In the genomic region with DNA sequence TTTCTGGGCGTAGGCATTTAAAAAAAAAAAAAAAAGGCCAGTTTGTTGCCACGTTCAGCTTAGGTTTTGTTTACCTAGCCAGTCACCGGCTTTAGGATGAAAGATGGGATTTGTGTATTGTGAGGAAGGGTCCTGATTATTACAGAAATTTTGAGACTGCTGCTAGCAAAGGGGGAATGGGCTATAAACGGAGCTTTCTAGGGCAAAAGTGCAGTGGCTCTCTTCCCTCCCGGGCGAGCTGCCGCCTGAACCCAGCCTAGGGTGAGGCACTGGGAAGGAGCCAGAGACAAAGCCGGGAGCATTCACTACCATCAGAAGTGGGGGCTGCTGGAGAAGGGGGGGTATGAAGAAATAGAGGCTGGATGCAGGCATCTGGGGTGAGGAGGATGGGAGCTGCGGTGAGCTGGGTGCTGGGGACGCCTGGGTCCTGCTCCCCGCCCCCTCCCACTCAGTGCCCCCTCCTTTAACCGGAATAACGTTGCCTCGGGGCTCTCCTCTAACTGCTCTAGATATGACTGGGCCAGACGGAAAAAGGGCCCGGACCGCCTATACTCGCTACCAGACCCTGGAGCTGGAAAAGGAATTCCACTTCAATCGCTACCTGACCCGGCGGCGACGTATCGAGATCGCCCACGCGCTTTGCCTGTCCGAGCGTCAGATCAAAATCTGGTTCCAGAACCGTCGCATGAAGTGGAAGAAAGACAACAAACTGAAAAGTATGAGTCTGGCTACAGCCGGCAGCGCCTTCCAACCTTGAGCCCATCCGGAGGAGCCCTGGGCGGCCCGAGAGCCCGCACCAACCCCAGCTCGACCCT, we compare ENCODE assay signal across 13 mouse cellular contexts. TPM values are rescaled to one million over a fixed set of nuclear protein-coding genes. Genes with fewer than 3 reads are reported as not detected.
DNase-seq lines count a peak whose midpoint lies in the region; ATAC-seq and TF ChIP-seq lines count a peak whose summit lies in the region.
"Had no signal": no experiment of that assay in that cellular context is flagged by ENCODE, and none has a peak within 500 bp of the region (broad histone marks: within the 10 kb centered on the region; RNA-seq: fewer than 3 reads in every experiment).

No protein-coding gene starts in this region.

- H3K27me3 ChIP-seq in heart, embryonic 13.5 days (replicated peaks), result peaks cover 100% of the 10 kb centered on the region
- H3K27me3 ChIP-seq in hindbrain, embryonic 14.5 days (ENCODE audit: control insufficient read depth, insufficient read depth, low read length), result peaks cover 93% of the 10 kb centered on the region
- H3K27me3 ChIP-seq in neural tube, embryonic 11.5 days (ENCODE audit: control insufficient read depth, insufficient read depth, low read length), result 0 out of 2 replicates have a peak, but pooled peaks cover 2% of the 10 kb centered on the region
- H3K27me3 ChIP-seq in midbrain, postnatal 0 days (ENCODE audit: insufficient read depth, low read length), result peaks cover 98% of the 10 kb centered on the region

- no peak for ATAC-seq in heart, embryonic 13.5 days (ENCODE audit: extremely low read depth, insufficient number of reproducible peaks, low FRiP score, low TSS enrichment)
- no peak for ATAC-seq in hindbrain, embryonic 14.5 days (ENCODE audit: low FRiP score)
- no peak for ATAC-seq in neural tube, embryonic 11.5 days (ENCODE audit: insufficient read depth, low FRiP score, low TSS enrichment)
- ATAC-seq in midbrain, postnatal 0 days (ENCODE audit: low FRiP score), result no peak
- ATAC-seq: midbrain, embryonic 13.5 days had no signal

- WGBS in heart, embryonic 13.5 days, result 2% methylated on average over 38 of the region's 38 CpGs
- under 1% methylated on average over 38 of the region's 38 CpGs for WGBS in hindbrain, embryonic 14.5 days
- 0% methylated on average over 38 of the region's 38 CpGs for WGBS in neural tube, embryonic 11.5 days
- WGBS in midbrain, postnatal 0 days, result 3% methylated on average over 38 of the region's 38 CpGs

- peak overlapping the region; percentile 43 for H3K4me3 ChIP-seq in heart, embryonic 13.5 days
- peak overlapping the region; percentile 48 for H3K4me3 ChIP-seq in hindbrain, embryonic 14.5 days (replicated peaks; ENCODE audit: low read length)
- H3K4me3 ChIP-seq in neural tube, embryonic 11.5 days (ENCODE audit: low read depth, low read length), result peak overlapping the region; percentile 96
- no peak overlapping the region for H3K4me3 ChIP-seq in midbrain, postnatal 0 days (ENCODE audit: low read depth, low read length)
- H3K4me3 ChIP-seq: layer of hippocampus, adult 2 months; midbrain, embryonic 13.5 days had no signal

- H3K36me3 ChIP-seq in heart, embryonic 13.5 days, result no peaks in the 10 kb centered on the region
- no peaks in the 10 kb centered on the region for H3K36me3 ChIP-seq in hindbrain, embryonic 14.5 days (replicated peaks; ENCODE audit: control insufficient read depth, insufficient read depth)
- H3K36me3 ChIP-seq in neural tube, embryonic 11.5 days (ENCODE audit: control insufficient read depth, insufficient read depth, low read length), result no peaks in the 10 kb centered on the region; the same call in 1 of the 2 replicates
- no peaks in the 10 kb centered on the region for H3K36me3 ChIP-seq in midbrain, postnatal 0 days (ENCODE audit: insufficient read depth, low read length)
- H3K36me3 ChIP-seq: midbrain, embryonic 13.5 days had no signal

- no peak for TF ChIP-seq CTCF in midbrain, postnatal 0 days (IDR thresholded peaks at IDR 0.05)

- peak overlapping the region; percentile 63 for H3K4me2 ChIP-seq in heart, embryonic 13.5 days
- peak overlapping the region; percentile 77 for H3K4me2 ChIP-seq in hindbrain, embryonic 14.5 days (replicated peaks)
- peak overlapping the region; percentile 100 for H3K4me2 ChIP-seq in neural tube, embryonic 11.5 days (ENCODE audit: low read depth)
- H3K4me2 ChIP-seq in midbrain, postnatal 0 days (ENCODE audit: low read depth, low read length, poor library complexity, severe bottlenecking), result no peak overlapping the region
- H3K4me2 ChIP-seq: midbrain, embryonic 13.5 days had no signal

- H3K9me3 ChIP-seq in heart, embryonic 13.5 days, result no peaks in the 10 kb centered on the region
- no peaks in the 10 kb centered on the region for H3K9me3 ChIP-seq in hindbrain, embryonic 14.5 days (ENCODE audit: control insufficient read depth, low read length)
- H3K9me3 ChIP-seq in neural tube, embryonic 11.5 days (ENCODE audit: control insufficient read depth, low read length), result no peaks in the 10 kb centered on the region
- no peaks in the 10 kb centered on the region for H3K9me3 ChIP-seq in midbrain, postnatal 0 days (ENCODE audit: low read length)
- H3K9me3 ChIP-seq: midbrain, embryonic 13.5 days had no signal

- H3K9ac ChIP-seq in heart, embryonic 13.5 days, result peak overlapping the region; percentile 70
- peak overlapping the region; percentile 97 for H3K9ac ChIP-seq in hindbrain, embryonic 14.5 days
- H3K9ac ChIP-seq in neural tube, embryonic 11.5 days (ENCODE audit: low read length), result peak overlapping the region; percentile 100
- H3K9ac ChIP-seq in midbrain, postnatal 0 days (replicated peaks; ENCODE audit: low read length, poor library complexity, severe bottlenecking), result no peak overlapping the region
- H3K9ac ChIP-seq: midbrain, embryonic 13.5 days had no signal

- H3K27ac ChIP-seq in heart, embryonic 13.5 days (replicated peaks), result no peak overlapping the region
- H3K27ac ChIP-seq in hindbrain, embryonic 14.5 days, result peak overlapping the region; percentile 99
- H3K27ac ChIP-seq in neural tube, embryonic 11.5 days (ENCODE audit: low read depth, low read length), result peak overlapping the region; percentile 100
- no peak overlapping the region for H3K27ac ChIP-seq in midbrain, postnatal 0 days (ENCODE audit: low read depth, low read length)
- H3K27ac ChIP-seq: layer of hippocampus, adult 2 months; midbrain, embryonic 13.5 days had no signal

- intact Hi-C loops in heart, postnatal 25 days (cut with DNase I), result loop anchor here (5.0 kb wide), 2 partner anchors 233 to 248 kb away; no protein-coding TSS in a partner anchor

- no peaks in the 10 kb centered on the region; the same call in 1 of the 2 replicates for H3K4me1 ChIP-seq in heart, embryonic 13.5 days
- H3K4me1 ChIP-seq in hindbrain, embryonic 14.5 days (replicated peaks; ENCODE audit: control insufficient read depth, insufficient read depth, low read length), result no peaks in the 10 kb centered on the region
- H3K4me1 ChIP-seq in neural tube, embryonic 11.5 days (ENCODE audit: control insufficient read depth, insufficient read depth, low read length), result peaks cover 23% of the 10 kb centered on the region
- no peaks in the 10 kb centered on the region for H3K4me1 ChIP-seq in midbrain, postnatal 0 days (ENCODE audit: insufficient read depth, low read length)
- H3K4me1 ChIP-seq: midbrain, embryonic 13.5 days had no signal

- no peak for DNase-seq in heart, postnatal 25 days (ENCODE audit: low spot score)
- no peak for DNase-seq in hindbrain, embryonic 14.5 days (ENCODE audit: low spot score)
- peak; percentile 63 for DNase-seq in kidney, postnatal 10 days
- DNase-seq in neural tube, embryonic 11.5 days (ENCODE audit: low spot score), result no peak
- no peak for DNase-seq in left cerebral cortex, adult 18-20 months (ENCODE audit: low spot score in 2 of 2)
- no peak for DNase-seq in urinary bladder, postnatal 4 days (ENCODE audit: low spot score in 2 of 2)
- DNase-seq in midbrain, postnatal 0 days (ENCODE audit: low spot score), result no peak
- DNase-seq: cerebellum, postnatal 25 days; right cerebral cortex, postnatal 4 days had no signal

RNA-seq across cellular contexts. Expression of a gene that starts 1.5 kb away (rescaled TPM):
- polyA plus RNA-seq in heart, embryonic 13.5 days (2015; fragmentation: Nextera tagmentation; extraction: Ambion mirVana), result 3.8 and 5.5 TPM in 2 replicates
- total RNA-seq in heart, postnatal 25 days (2021), result under 1 TPM; 0.10 to 0.14 TPM
- 140 and 157 TPM in 2 replicates for polyA plus RNA-seq in hindbrain, embryonic 14.5 days (2014; fragmentation: Nextera tagmentation; extraction: Ambion mirVana)
- 49.0 and 49.1 TPM in 2 replicates for polyA plus RNA-seq in neural tube, embryonic 11.5 days (2014; fragmentation: Nextera tagmentation; extraction: Ambion mirVana)
- not detected for total RNA-seq in left cerebral cortex, adult 18-20 months (2021)
- total RNA-seq in midbrain, postnatal 0 days (2014; rRNA removed), result 1.5 TPM in 1 of 2 replicates, not detected in the other
- polyA plus RNA-seq in midbrain, postnatal 0 days (2015; fragmentation: Nextera tagmentation; extraction: Ambion mirVana), result not detected in 2 replicates
- total RNA-seq: layer of hippocampus, adult 2 months had no signal

RNA-seq across cellular contexts. Expression of a gene that starts 12.3 kb away (rescaled TPM):
- 1.4 and 2.0 TPM in 2 replicates for polyA plus RNA-seq in heart, embryonic 13.5 days (2015; fragmentation: Nextera tagmentation; extraction: Ambion mirVana)
- total RNA-seq in heart, postnatal 25 days (2021), result not detected
- polyA plus RNA-seq in hindbrain, embryonic 14.5 days (2014; fragmentation: Nextera tagmentation; extraction: Ambion mirVana), result 71.4 and 90.1 TPM in 2 replicates
- polyA plus RNA-seq in neural tube, embryonic 11.5 days (2014; fragmentation: Nextera tagmentation; extraction: Ambion mirVana), result 81.4 and 87.2 TPM in 2 replicates
- total RNA-seq in left cerebral cortex, adult 18-20 months (2021), result not detected
- 0.22 TPM in 1 of 2 replicates, not detected in the other for total RNA-seq in midbrain, postnatal 0 days (2014; rRNA removed)
- not detected in 2 replicates for polyA plus RNA-seq in midbrain, postnatal 0 days (2015; fragmentation: Nextera tagmentation; extraction: Ambion mirVana)
- total RNA-seq: layer of hippocampus, adult 2 months had no signal
- polyA plus RNA-seq: midbrain, embryonic 13.5 days had no signal

RNA-seq across cellular contexts. Expression of a gene that starts 13.5 kb away (rescaled TPM):
- 0.43 and 0.59 TPM in 2 replicates for polyA plus RNA-seq in heart, embryonic 13.5 days (2015; fragmentation: Nextera tagmentation; extraction: Ambion mirVana)
- total RNA-seq in heart, postnatal 25 days (2021), result under 1 TPM; 0.57 to 0.59 TPM
- polyA plus RNA-seq in hindbrain, embryonic 14.5 days (2014; fragmentation: Nextera tagmentation; extraction: Ambion mirVana), result 4.0 and 5.4 TPM in 2 replicates
- 3.1 and 3.8 TPM in 2 replicates for polyA plus RNA-seq in neural tube, embryonic 11.5 days (2014; fragmentation: Nextera tagmentation; extraction: Ambion mirVana)
- total RNA-seq in left cerebral cortex, adult 18-20 months (2021), result not detected
- total RNA-seq in midbrain, postnatal 0 days (2014; rRNA removed), result 0.09 and 0.66 TPM in 2 replicates
- polyA plus RNA-seq in midbrain, postnatal 0 days (2015; fragmentation: Nextera tagmentation; extraction: Ambion mirVana), result not detected in 2 replicates
- total RNA-seq: layer of hippocampus, adult 2 months had no signal
- polyA plus RNA-seq: midbrain, embryonic 13.5 days had no signal

RNA-seq across cellular contexts. Expression of a gene that starts 18.2 kb away (rescaled TPM):
- polyA plus RNA-seq in heart, embryonic 13.5 days (2015; fragmentation: Nextera tagmentation; extraction: Ambion mirVana), result 0.11 and 0.25 TPM in 2 replicates
- not detected for total RNA-seq in heart, postnatal 25 days (2021)
- polyA plus RNA-seq in hindbrain, embryonic 14.5 days (2014; fragmentation: Nextera tagmentation; extraction: Ambion mirVana), result 40.8 and 45.6 TPM in 2 replicates
- polyA plus RNA-seq in neural tube, embryonic 11.5 days (2014; fragmentation: Nextera tagmentation; extraction: Ambion mirVana), result 65.5 and 65.9 TPM in 2 replicates
- not detected for total RNA-seq in left cerebral cortex, adult 18-20 months (2021)
- total RNA-seq in midbrain, postnatal 0 days (2014; rRNA removed), result 0.19 TPM in 1 of 2 replicates, not detected in the other
- not detected in 2 replicates for polyA plus RNA-seq in midbrain, postnatal 0 days (2015; fragmentation: Nextera tagmentation; extraction: Ambion mirVana)
- total RNA-seq: CH12.LX; layer of hippocampus, adult 2 months had no signal
- polyA plus RNA-seq: midbrain, embryonic 13.5 days had no signal

RNA-seq across cellular contexts. Expression of a gene that starts 18.5 kb away (rescaled TPM):
- polyA plus RNA-seq in heart, embryonic 13.5 days (2015; fragmentation: Nextera tagmentation; extraction: Ambion mirVana), result 0.31 and 1.1 TPM in 2 replicates
- total RNA-seq in heart, postnatal 25 days (2021), result under 1 TPM; 0.36 to 0.45 TPM
- polyA plus RNA-seq in hindbrain, embryonic 14.5 days (2014; fragmentation: Nextera tagmentation; extraction: Ambion mirVana), result 12.8 and 17.2 TPM in 2 replicates
- polyA plus RNA-seq in neural tube, embryonic 11.5 days (2014; fragmentation: Nextera tagmentation; extraction: Ambion mirVana), result 10.3 and 14.2 TPM in 2 replicates
- total RNA-seq in left cerebral cortex, adult 18-20 months (2021), result not detected
- 0.94 and 9.2 TPM in 2 replicates for total RNA-seq in midbrain, postnatal 0 days (2014; rRNA removed)
- not detected in 2 replicates for polyA plus RNA-seq in midbrain, postnatal 0 days (2015; fragmentation: Nextera tagmentation; extraction: Ambion mirVana)
- total RNA-seq: layer of hippocampus, adult 2 months had no signal

Comparison
In these comparisons a context has a peak if more than half of its experiments do, and no peak if none do; other contexts are left out.
1. H3K27ac ChIP-seq: peak in hindbrain, embryonic 14.5 days (single experiment) and neural tube, embryonic 11.5 days (single experiment); none in heart, embryonic 13.5 days (single experiment) and midbrain, postnatal 0 days (single experiment).
2. RNA of a gene that starts 12.3 kb away (polyA plus RNA-seq): 71.4 to 90.1 TPM in hindbrain, embryonic 14.5 days and 81.4 to 87.2 TPM in neural tube, embryonic 11.5 days; 1.4 to 2.0 TPM in heart, embryonic 13.5 days and not detected in midbrain, postnatal 0 days; every median in the first group is over 10 times any median in the second.